Mouse (Mus musculus) forebrain, embryonic 15.5 days (tissue): ENCODE data around the gene Ptov1. TPM values are rescaled to one million over a fixed set of nuclear protein-coding genes. Genes with fewer than 3 reads are reported as not detected.

Experiments used
- ATAC-seq: fragments of 200-750 bp; cut with Nextera tagmentation; replicated peaks from 2 replicates; pipeline ENCODE4 v1.8.0; 2017; ENCODE audit warnings: mild to moderate bottlenecking, moderate TSS enrichment, moderate library complexity
- H3K27ac ChIP-seq: fragments of 300-500 bp; sonication (generic); replicated peaks from 2 replicates; pipeline ENCODE4 v1.5.1; 2015; ENCODE audit warnings: mild to moderate bottlenecking, inconsistent platforms
- H3K27me3 ChIP-seq: fragments of 300-500 bp; sonication (generic); 2 replicates; pipeline ENCODE4 v1.6.1; 2015; ENCODE audit warnings: inconsistent platforms
- H3K36me3 ChIP-seq: fragments of 300-500 bp; sonication (generic); 2 replicates; pipeline ENCODE4 v1.6.1; 2015; ENCODE audit warnings: mild to moderate bottlenecking, inconsistent platforms
- H3K4me1 ChIP-seq: fragments of 300-500 bp; sonication (generic); 2 replicates; pipeline ENCODE4 v1.6.1; 2015; ENCODE audit warnings: inconsistent platforms
- H3K4me2 ChIP-seq: fragments of 300-500 bp; sonication (generic); replicated peaks from 2 replicates; pipeline ENCODE4 v1.6.1; 2015; ENCODE audit warnings: mild to moderate bottlenecking, inconsistent platforms
- H3K4me3 ChIP-seq: fragments of 300-500 bp; sonication (generic); 2 replicates; pipeline ENCODE4 v1.5.1; 2015; ENCODE audit warnings: mild to moderate bottlenecking, inconsistent platforms
- H3K9ac ChIP-seq: fragments of 300-500 bp; sonication (generic); replicated peaks from 2 replicates; pipeline ENCODE4 v1.6.1; 2015; ENCODE audit warnings: mild to moderate bottlenecking, inconsistent platforms
- H3K9me3 ChIP-seq: fragments of 300-500 bp; sonication (generic); 2 replicates; pipeline ENCODE4 v1.6.1; 2016; ENCODE audit warnings: inconsistent platforms
- WGBS: fragments of 180-500 bp; shearing (Covaris S2); methylation state at CpG from one replicate; pipeline ENCODE4 v1.1.7; 2015; ENCODE audit warnings: mixed read lengths; 5-methylcytosine and 5-hydroxymethylcytosine counted together
- polyA plus RNA-seq: library from polyadenylated mRNA; unstranded; fragments of >200 nt; fragmentation: Nextera tagmentation; extraction: Ambion mirVana; gene quantifications from 2 replicates; pipeline ENCODE4 v1.2.1, GENCODE M21; 2015

The Ptov1 gene
- polyA plus RNA-seq, 1 experiment from 2014 or later: 618 TPM

DNA sequence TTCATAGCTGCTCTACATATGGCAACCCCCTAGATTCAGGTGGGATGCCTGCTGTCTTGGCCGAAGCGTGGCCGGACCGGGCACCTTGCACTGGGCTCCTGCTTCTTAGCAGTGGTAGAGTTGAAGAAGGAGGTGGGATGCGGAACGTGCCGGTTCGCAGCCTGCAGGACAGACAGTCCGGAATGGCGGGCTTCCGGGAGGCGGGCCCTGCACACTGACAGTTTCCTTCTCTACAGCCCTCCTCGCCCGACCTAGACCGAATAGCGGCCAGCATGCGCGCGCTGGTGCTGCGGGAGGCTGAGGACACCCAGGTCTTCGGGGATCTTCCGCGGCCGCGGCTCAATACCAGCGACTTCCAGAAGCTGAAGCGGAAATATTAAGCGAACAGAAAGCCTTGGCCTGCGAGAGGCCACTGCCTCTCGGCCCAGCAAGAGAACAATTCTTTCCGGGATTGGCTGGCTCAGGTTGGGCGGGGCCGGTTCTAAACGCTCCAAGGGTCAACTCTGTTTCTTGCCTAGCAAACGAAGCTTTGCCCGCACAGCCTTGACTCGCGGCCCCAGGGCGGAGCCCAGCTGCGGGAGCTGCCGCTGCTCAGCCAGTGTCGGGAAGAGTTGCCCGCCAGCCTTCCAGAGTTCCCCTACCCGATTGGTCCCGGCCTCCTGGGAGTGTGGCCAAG, 15.1 kb downstream of the Ptov1 start:
- Histone ChIP-seq H3K4me1 (peaks cover 63% of the 10 kb centered on the region), H3K36me3 (no peaks in the 10 kb centered on the region; the same call in 1 of the 2 replicates), H3K9ac (peak overlapping the region; percentile 60), H3K27me3 (no peaks in the 10 kb centered on the region), H3K9me3 (no peaks in the 10 kb centered on the region), H3K27ac (peak overlapping the region; percentile 86), H3K4me3 (peak overlapping the region; percentile 48), H3K4me2 (peak overlapping the region; percentile 77)
- 1% methylated on average over 45 of the region's 45 CpGs for WGBS
- ATAC-seq: no peak

DNA sequence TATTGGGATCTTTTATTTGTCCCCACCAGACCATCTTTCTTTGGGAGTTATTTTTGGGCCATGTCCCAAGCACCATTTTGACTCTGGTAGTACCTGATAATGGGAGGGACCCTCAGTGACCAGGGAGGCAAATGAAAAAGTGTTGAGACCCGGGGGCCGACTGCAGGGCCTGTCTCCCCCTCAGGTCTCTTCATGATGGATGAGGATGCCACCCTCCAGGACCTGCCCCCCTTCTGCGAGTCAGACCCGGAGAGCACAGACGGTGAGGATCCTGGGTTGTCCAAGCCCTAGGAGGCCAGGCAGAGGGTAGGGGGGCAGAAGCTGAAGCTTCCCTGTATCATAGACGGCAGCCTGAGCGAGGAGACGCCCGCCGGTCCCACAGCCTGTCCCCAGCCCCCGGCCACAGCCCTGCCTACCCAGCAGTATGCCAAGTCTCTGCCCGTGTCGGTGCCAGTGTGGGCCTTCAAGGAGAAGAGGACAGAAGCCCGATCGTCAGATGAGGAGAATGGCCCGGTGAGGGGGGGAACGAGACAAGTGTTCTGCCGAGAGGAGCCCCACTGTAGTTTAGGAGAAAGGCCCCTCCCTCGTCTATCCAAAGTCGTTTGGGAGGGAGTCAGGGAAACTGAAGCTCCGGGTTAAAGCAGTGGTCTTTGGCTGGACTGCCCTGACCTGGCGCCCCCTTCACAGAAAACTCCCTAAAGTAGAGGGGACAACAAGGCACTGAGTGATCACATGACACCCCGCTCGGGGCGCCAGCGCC, 15.8 kb downstream of the Ptov1 start:
- Histone ChIP-seq H3K4me1 (peaks cover 63% of the 10 kb centered on the region), H3K27ac (peak overlapping the region; percentile 86)
- WGBS: 25% methylated on average over 26 of the region's 26 CpGs

DNA sequence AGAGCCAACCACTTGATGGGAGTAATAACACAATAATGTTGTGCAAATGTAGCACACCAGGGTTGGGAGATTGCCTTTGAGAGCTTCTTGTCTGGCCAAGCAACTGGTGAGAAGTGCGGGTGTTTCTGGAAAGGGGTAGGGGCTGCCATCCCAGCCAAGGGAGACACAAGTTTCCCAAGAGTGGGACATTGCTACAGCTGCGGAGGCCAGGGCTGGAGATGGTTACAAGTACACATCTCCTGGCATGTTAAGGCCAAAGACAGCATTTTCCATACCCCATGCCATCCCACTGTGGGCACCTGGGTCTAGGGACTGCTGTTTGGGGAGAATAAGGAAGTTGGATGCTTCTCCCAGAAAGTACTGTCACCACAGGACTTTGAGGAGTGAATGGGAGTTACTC, 16.5 kb downstream of the Ptov1 start:
- H3K9me3 ChIP-seq: no peaks in the 10 kb centered on the region
- no peak overlapping the region for H3K9ac ChIP-seq
- no peak overlapping the region for H3K4me3 ChIP-seq
- no peak for ATAC-seq
- WGBS: 95% methylated on average over 2 of the region's 2 CpGs
- peaks cover 57% of the 10 kb centered on the region for H3K4me1 ChIP-seq
- H3K4me2 ChIP-seq: no peak overlapping the region
- H3K27ac ChIP-seq: no peak overlapping the region
- no peaks in the 10 kb centered on the region; the same call in 1 of the 2 replicates for H3K36me3 ChIP-seq
- H3K27me3 ChIP-seq: no peaks in the 10 kb centered on the region

More for the DNA sequence above, 15.8 kb downstream of the Ptov1 start:
- no peak for ATAC-seq
- H3K9ac ChIP-seq: peak overlapping the region; percentile 60
- H3K36me3 ChIP-seq: no peaks in the 10 kb centered on the region; the same call in 1 of the 2 replicates
- H3K4me2 ChIP-seq: peak overlapping the region; percentile 77
- peak overlapping the region; percentile 48 for H3K4me3 ChIP-seq
- H3K27me3 ChIP-seq: no peaks in the 10 kb centered on the region
- no peaks in the 10 kb centered on the region for H3K9me3 ChIP-seq

DNA sequence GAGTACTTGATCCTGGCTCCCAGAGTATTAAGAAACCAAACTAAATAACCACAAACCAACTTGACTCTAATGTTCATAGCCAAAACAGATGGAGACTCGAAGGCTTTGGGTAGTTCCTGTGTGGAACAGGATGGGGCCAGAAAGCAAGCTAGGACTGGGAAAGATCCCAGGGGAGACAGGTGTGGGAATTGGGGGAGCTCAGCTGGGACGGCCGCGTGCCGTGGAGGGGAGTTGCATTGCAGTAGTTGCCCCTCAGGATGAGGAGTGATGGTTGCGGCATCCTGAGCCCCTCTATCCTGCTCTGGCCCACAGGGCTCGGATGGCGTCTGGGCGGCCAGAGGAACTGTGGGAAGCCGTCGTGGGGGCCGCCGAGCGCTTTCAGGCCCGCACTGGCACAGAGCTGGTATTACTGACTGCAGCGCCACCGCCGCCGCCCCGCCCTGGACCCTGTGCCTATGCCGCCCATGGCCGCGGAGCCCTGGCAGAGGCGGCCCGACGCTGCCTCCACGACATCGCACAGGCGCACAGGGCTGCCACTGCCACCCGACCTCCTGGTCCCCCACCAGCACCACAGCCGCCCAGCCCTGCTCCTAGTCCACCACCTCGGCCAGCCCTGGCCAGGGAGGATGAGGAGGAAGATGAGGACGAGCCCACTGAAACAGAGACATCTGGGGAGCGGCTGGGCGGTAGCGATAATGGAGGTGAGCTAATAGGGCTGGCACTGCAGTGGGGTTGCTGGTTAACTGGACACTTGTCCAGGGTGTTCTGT, 17.1 kb downstream of the Ptov1 start:
- WGBS: 93% methylated on average over 36 of the region's 36 CpGs
- Histone ChIP-seq H3K9ac (no peak overlapping the region), H3K36me3 (no peaks in the 10 kb centered on the region; the same call in 1 of the 2 replicates), H3K27me3 (no peaks in the 10 kb centered on the region), H3K4me2 (no peak overlapping the region), H3K27ac (no peak overlapping the region), H3K4me3 (no peak overlapping the region), H3K9me3 (no peaks in the 10 kb centered on the region), H3K4me1 (peaks cover 57% of the 10 kb centered on the region)
- ATAC-seq: no peak

DNA sequence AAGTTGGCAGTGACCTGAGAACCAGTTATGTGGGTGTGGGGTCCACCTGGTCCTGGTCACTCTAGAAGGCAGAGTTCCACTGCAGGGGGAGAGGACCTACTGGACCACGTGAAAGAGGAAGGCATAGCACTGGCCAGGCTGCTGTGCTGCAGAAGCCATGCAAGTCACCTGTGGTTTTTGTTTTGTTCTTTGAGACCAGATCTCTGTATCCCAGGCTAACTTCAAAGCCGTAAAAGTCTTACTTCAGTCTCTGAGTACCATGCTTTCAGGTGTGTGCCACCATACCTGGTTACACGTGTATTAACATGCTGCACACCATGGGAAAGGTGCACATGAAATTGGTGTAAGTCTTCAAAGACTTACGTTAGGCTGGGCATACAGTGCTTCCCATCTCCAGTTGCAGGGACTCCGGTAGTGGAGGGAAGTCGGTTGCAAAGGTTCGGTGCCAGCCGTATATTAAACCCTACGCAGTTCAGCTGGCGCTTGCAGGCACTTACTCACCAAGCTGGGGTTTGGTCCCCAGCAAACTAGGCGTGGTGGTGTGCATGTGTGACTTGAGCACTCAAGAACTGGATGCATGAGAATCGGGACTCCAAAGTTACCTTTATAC, 17.9 kb downstream of the Ptov1 start:
- Histone ChIP-seq H3K36me3 (peaks cover under 1% of the 10 kb centered on the region; the same call in 1 of the 2 replicates), H3K4me1 (peaks cover 59% of the 10 kb centered on the region), H3K9ac (no peak overlapping the region), H3K27ac (no peak overlapping the region), H3K4me2 (no peak overlapping the region), H3K27me3 (no peaks in the 10 kb centered on the region), H3K4me3 (peak overlapping the region; percentile 78; the same call in 1 of the 2 replicates), H3K9me3 (no peaks in the 10 kb centered on the region)
- 90% methylated on average over 12 of the region's 12 CpGs for WGBS
- ATAC-seq: no peak

DNA sequence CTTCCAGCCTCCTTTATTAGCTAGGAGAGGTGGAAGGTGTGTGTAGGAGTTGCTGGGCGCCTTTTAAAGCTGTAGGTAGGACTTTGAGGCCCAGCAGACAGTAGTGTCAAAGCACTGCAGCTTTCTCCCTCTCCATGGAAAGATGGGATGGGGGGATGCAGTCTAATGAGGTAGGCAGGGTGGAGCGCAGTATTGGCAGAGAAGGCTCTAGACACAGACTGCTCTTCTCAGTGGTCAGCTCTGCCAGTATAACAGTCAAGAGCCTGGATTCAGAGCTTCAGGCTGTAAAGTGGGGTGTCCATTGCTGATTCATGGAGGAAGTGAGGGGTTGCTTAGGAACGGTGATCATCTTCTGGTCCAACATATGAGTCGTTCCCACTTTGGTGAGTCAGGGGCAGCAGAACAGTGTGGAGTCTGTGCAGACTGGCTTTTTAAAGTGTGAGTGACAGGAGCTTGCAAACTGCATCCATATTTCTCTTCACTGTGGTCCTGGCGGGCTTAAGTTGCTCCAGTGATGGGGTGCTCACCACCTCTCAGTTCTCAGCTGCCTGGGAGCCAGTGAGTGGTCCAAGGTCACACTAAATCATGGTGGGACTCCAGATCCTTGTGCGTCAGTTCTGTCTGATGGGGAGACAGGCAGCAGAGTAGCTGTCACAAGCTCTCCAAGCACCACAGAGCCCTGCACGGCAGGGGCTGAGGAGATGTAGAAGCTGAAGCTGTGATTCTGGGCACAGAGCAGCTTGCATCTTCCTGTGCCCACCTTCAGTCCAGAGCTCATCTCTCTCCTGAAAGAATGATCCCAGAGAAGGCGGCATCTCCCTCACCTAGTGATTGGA, 18.6 kb downstream of the Ptov1 start:
- no peaks in the 10 kb centered on the region for H3K9me3 ChIP-seq
- no peak overlapping the region for H3K27ac ChIP-seq
- ATAC-seq: no peak
- peak overlapping the region; percentile 60 for H3K4me2 ChIP-seq
- no peaks in the 10 kb centered on the region for H3K27me3 ChIP-seq
- H3K4me3 ChIP-seq: peak overlapping the region; percentile 78
- H3K9ac ChIP-seq: peak overlapping the region; percentile 76
- peaks cover 8% of the 10 kb centered on the region for H3K36me3 ChIP-seq
- 80% methylated on average over 8 of the region's 8 CpGs for WGBS
- peaks cover 55% of the 10 kb centered on the region for H3K4me1 ChIP-seq

DNA sequence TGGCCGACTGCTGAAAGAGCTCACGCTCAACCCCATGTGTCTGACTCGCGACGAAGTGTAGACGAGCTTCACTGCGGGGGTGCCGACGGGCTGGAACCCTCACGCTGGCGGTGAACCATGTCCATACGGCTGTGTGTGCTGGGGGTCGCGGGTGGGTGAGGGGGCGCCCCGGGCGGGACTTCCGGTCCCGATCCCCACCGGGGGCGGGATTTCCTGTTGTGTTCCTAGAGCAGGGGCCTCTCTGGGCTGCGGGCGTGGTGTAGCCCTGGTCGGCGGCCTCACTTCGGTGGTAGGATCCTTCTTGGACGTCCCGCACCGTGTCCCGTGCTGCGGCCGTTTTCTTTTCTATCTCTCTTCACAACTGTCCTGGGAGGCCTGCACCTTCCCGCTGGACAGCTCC, 19.4 kb downstream of the Ptov1 start:
- Histone ChIP-seq H3K4me3 (peak overlapping the region; percentile 78), H3K27me3 (no peaks in the 10 kb centered on the region), H3K4me1 (peaks cover 51% of the 10 kb centered on the region), H3K36me3 (peaks cover 16% of the 10 kb centered on the region), H3K4me2 (peak overlapping the region; percentile 60), H3K27ac (peak overlapping the region; percentile 100), H3K9me3 (no peaks in the 10 kb centered on the region), H3K9ac (peak overlapping the region; percentile 76)
- WGBS: 2% methylated on average over 33 of the region's 33 CpGs
- ATAC-seq: peak; percentile 33

DNA sequence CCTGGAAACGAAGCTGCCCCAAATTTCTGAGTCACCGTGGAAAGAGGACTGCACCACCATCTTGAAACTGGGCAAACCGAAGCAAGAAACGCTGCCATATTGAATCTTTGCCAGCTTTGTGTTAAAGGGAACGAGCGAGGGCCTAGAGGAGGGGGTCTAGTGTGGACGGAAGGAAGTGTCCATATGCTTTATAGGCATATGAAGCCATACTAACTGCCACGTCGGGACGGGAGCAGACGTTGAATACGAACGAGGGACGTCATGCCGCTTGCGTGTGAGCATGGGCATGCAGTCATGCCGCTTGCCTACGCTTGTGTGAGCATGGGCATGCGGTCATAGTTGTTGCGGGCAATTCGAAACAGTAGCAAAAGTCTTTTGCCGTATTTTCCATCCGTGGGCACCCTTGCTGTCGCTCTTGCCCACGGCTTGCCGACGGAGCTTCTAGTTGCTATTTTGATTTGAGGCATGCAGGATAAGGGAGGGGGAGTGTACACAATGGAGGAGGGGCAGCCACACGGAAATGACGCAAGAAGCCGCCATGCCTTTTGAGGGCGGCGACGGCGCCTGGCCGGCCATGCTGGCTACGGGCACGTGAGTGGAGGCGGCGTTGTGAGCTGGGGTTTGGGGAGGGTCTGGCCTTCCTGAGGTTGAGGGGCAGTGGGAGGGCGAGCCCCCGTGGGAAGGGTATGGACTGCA, 20.0 kb downstream of the Ptov1 start:
- Histone ChIP-seq H3K9ac (peak overlapping the region; percentile 76), H3K36me3 (peaks cover 22% of the 10 kb centered on the region), H3K4me2 (peak overlapping the region; percentile 60), H3K4me1 (peaks cover 45% of the 10 kb centered on the region), H3K4me3 (peak overlapping the region; percentile 78), H3K9me3 (no peaks in the 10 kb centered on the region), H3K27ac (peak overlapping the region; percentile 100), H3K27me3 (no peaks in the 10 kb centered on the region)
- under 1% methylated on average over 41 of the region's 41 CpGs for WGBS
- peak; percentile 73 for ATAC-seq

DNA sequence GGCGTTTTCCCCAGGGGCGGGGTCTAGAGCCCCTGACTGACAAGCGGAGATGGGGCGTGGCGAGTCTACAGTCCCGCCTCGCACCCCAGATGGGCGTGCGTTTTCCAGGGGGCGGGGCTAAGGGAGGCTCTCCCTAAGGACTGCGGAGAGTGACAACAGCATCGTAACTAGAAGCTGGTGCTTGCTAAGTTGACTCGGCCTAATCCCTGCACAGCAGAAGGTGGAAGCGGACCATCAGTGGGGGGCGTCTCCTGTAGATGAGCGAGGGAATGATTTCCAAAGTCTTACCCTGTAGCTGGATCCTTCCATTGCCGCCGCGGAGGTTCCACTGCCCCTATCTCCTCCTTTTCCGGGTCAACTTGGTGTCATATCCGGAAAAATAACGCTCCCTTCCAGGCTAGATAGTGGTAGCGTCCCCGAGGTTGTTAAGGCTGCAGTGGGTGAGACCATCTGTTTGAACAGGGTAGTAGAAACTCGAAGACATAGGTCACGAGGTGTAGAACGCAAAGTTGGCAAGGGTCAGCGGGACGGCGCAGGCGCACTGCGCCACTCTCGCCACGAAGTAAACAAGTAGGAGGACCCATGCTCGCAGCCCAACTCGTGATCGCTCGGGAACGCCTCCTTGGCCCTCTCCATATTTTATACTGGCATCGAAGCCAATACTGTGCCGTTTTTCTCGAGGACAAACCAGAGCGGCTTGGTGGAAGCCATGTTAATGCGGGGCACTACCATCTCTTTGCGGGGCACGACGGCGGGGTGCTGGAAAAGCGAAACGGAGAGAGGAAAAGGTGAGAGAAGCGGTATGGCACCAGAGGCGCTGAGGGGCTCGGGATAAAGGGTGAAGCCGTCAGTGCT, 20.8 kb downstream of the Ptov1 start, which contains the start of the genes Akt1s1 and Tbc1d17:
Gene Akt1s1 (plus strand): TSS at position 431 of the 855 bp plus-strand sequence.
Gene Tbc1d17 (minus strand): TSS at position 519 of the 855 bp plus-strand sequence.
- H3K4me1 ChIP-seq: peaks cover 37% of the 10 kb centered on the region
- ATAC-seq: peak; percentile 89
- WGBS: under 1% methylated on average over 54 of the region's 54 CpGs
- H3K27me3 ChIP-seq: no peaks in the 10 kb centered on the region
- peak within 1 kb of the TSS; percentile 60 for H3K4me2 ChIP-seq
- H3K9me3 ChIP-seq: no peaks in the 10 kb centered on the region
- peak within 1 kb of the TSS; percentile 76 for H3K9ac ChIP-seq
- H3K27ac ChIP-seq: peak within 1 kb of the TSS; percentile 100
- peak within 1 kb of the TSS; percentile 78 for H3K4me3 ChIP-seq
- H3K36me3 ChIP-seq: peaks cover 30% of the 10 kb centered on the region

DNA sequence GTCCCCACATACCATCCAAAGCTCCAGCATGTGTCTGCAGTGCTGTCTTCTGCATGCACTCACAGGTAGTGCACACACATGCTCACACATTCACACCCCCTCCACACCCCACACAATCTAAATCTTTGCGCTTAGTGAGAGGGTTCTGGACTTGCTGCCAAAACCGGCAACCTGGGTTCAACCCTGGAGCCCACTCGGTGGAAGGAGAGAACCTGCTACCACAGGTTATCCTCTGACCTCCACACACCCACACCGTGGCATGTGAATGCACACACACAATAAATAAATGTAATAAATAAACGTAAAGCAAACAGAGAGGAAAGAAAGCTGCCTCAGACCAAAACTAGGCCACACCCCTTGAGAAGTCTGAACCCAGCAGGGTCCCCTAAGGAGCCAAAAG, 21.8 kb downstream of the Ptov1 start:
- peaks cover 40% of the 10 kb centered on the region for H3K36me3 ChIP-seq
- H3K4me2 ChIP-seq: peak overlapping the region; percentile 60
- WGBS: 77% methylated on average over 5 of the region's 5 CpGs
- H3K9ac ChIP-seq: peak overlapping the region; percentile 53
- peak overlapping the region; percentile 100 for H3K27ac ChIP-seq
- no peaks in the 10 kb centered on the region for H3K9me3 ChIP-seq
- peak overlapping the region; percentile 78 for H3K4me3 ChIP-seq
- H3K4me1 ChIP-seq: peaks cover 28% of the 10 kb centered on the region
- ATAC-seq: no peak
- H3K27me3 ChIP-seq: no peaks in the 10 kb centered on the region
